Mouse (Mus musculus) hindbrain, embryonic 15.5 days (tissue): ENCODE measurements around the gene Fdps. TPM values are rescaled to one million over a fixed set of nuclear protein-coding genes. Genes with fewer than 3 reads are reported as not detected.

Source experiments
- ATAC-seq: fragments of 200-750 bp; cut with Nextera tagmentation; 2 replicates; pipeline ENCODE4 v1.8.0; 2017; ENCODE audit warnings: low read depth, moderate number of reproducible peaks, moderate TSS enrichment; ENCODE audit not compliant: low FRiP score
- H3K27ac ChIP-seq: fragments of 300-500 bp; sonication (generic); replicated peaks from 2 replicates; pipeline ENCODE4 v1.5.1; 2015; ENCODE audit warnings: mild to moderate bottlenecking, inconsistent platforms
- H3K27me3 ChIP-seq: fragments of 300-500 bp; sonication (generic); 2 replicates; pipeline ENCODE4 v1.6.1; 2015; ENCODE audit warnings: control low read depth, inconsistent platforms
- H3K36me3 ChIP-seq: fragments of 300-500 bp; sonication (generic); 2 replicates; pipeline ENCODE4 v1.6.1; 2015; ENCODE audit warnings: control low read depth, inconsistent platforms
- H3K4me1 ChIP-seq: fragments of 300-500 bp; sonication (generic); replicated peaks from 2 replicates; pipeline ENCODE4 v1.6.1; 2015; ENCODE audit warnings: control low read depth, inconsistent platforms
- H3K4me2 ChIP-seq: fragments of 300-500 bp; sonication (generic); 2 replicates; pipeline ENCODE4 v1.6.1; 2015; ENCODE audit warnings: moderate library complexity, mild to moderate bottlenecking, inconsistent platforms
- H3K4me3 ChIP-seq: fragments of 300-500 bp; sonication (generic); 2 replicates; pipeline ENCODE4 v1.5.1; 2015; ENCODE audit warnings: mild to moderate bottlenecking, inconsistent platforms
- H3K9ac ChIP-seq: fragments of 300-500 bp; sonication (generic); 2 replicates; pipeline ENCODE4 v1.6.1; 2015; ENCODE audit warnings: inconsistent platforms
- H3K9me3 ChIP-seq: fragments of 300-500 bp; sonication (generic); 2 replicates; pipeline ENCODE4 v1.6.1; 2016; ENCODE audit warnings: control low read depth, inconsistent platforms
- WGBS: fragments of 180-500 bp; shearing (Covaris S2); methylation state at CpG from one replicate; pipeline ENCODE4 v1.1.7; 2015; 5-methylcytosine and 5-hydroxymethylcytosine counted together
- polyA plus RNA-seq: library from polyadenylated mRNA; unstranded; fragments of >200 nt; fragmentation: Nextera tagmentation; extraction: Ambion mirVana; gene quantifications from 2 replicates; pipeline ENCODE4 v1.2.1, GENCODE M21; 2015

The Fdps gene
- polyA plus RNA-seq, 1 experiment from 2014 or later, result 465 TPM

DNA sequence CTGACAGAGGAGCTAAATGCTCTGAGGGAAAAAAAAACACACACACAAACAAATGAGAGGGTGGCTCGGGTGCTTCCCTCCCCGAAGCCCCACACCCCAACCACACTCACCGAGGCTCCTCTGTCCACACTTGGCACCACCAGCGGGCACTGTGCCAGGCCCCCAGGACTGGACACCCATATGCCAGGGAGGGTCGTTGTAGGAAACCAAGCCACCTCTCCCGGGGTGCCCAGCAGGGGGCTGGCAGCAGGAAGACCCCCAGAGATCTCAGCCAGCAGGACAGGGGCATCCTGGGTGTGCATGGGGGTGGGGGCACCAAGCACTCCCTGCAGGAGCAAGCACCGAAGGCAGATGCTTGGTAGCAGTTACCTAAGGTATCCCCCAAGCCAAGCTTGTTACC lies 948 bp downstream of the Fdps start, which contains the start of gene Gm43738:
TSS of gene Gm43738 (minus strand) at position 289 of the 400 bp plus-strand sequence.
- H3K27ac ChIP-seq, result peak within 1 kb of the TSS; percentile 77

DNA sequence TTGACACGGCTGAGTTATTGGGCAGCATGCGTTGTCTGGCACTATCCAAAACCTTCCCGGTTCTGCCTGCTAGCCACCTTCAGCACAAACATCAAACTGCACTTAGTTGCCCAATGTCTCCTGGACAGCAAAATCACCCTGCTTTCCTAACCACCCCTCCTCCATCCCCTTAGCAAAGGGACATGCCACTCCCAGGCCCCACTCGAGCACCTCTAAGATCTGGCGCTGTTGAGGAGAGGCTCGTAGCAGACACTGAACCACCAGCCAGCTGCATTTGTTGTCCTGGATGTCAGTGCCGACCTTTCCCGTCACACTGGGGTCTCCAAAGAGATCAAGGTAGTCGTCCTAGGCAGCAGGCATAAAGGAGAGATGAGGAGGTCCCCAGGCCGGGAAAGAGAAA lies 7.7 kb downstream of the Fdps start:
- Histone ChIP-seq H3K4me1 (peaks cover 45% of the 10 kb centered on the region), H3K4me3 (no peak overlapping the region), H3K27me3 (no peaks in the 10 kb centered on the region), H3K27ac (no peak overlapping the region), H3K4me2 (no peak overlapping the region), H3K36me3 (peaks cover 36% of the 10 kb centered on the region), H3K9ac (no peak overlapping the region), H3K9me3 (no peaks in the 10 kb centered on the region)
- WGBS, result 91% methylated on average over 10 of the region's 10 CpGs
- ATAC-seq, result no peak

More for the DNA sequence above, 948 bp downstream of the Fdps start, which contains the start of gene Gm43738:
- peaks cover 39% of the 10 kb centered on the region for H3K4me1 ChIP-seq
- ATAC-seq, result no peak
- H3K4me2 ChIP-seq, result peak within 1 kb of the TSS; percentile 91
- peaks cover 17% of the 10 kb centered on the region for H3K36me3 ChIP-seq
- no peaks in the 10 kb centered on the region for H3K9me3 ChIP-seq
- peak within 1 kb of the TSS; percentile 56 for H3K4me3 ChIP-seq
- WGBS, result 29% methylated on average over 7 of the region's 7 CpGs
- peak within 1 kb of the TSS; percentile 59 for H3K9ac ChIP-seq
- H3K27me3 ChIP-seq, result no peaks in the 10 kb centered on the region

- H3K4me3 ChIP-seq, result peak within 1 kb of the TSS; percentile 88
- H3K4me2 ChIP-seq, result peak within 1 kb of the TSS; percentile 76
- H3K27ac ChIP-seq, result peak within 1 kb of the TSS; percentile 81
- H3K27me3 ChIP-seq, result no peaks in the 10 kb centered on the region
- WGBS, result 1% methylated on average over 18 of the region's 18 CpGs
- H3K4me1 ChIP-seq, result peaks cover 44% of the 10 kb centered on the region
- peak; percentile 89 for ATAC-seq
- peaks cover 42% of the 10 kb centered on the region for H3K36me3 ChIP-seq
- H3K9ac ChIP-seq, result peak within 1 kb of the TSS; percentile 87
- no peaks in the 10 kb centered on the region for H3K9me3 ChIP-seq
These were observed 8.6 kb downstream of the Fdps start, which contains the start of gene Rusc1 for GRCm38 (mm10) chr3:89093175-89093574. TSS of gene Rusc1 (minus strand) at chr3:89093311.

GRCm38 (mm10) chr3:89092509-89093090 lies 9.2 kb downstream of the Fdps start:
- Histone ChIP-seq H3K4me3 (peak overlapping the region; percentile 88), H3K36me3 (peaks cover 42% of the 10 kb centered on the region), H3K27ac (peak overlapping the region; percentile 81), H3K4me1 (peaks cover 44% of the 10 kb centered on the region), H3K9me3 (no peaks in the 10 kb centered on the region), H3K9ac (peak overlapping the region; percentile 87), H3K27me3 (no peaks in the 10 kb centered on the region), H3K4me2 (peak overlapping the region; percentile 76)
- ATAC-seq, result peak; percentile 32
- WGBS, result 11% methylated on average over 11 of the region's 11 CpGs

- peak overlapping the region; percentile 88 for H3K4me3 ChIP-seq
- no peak for ATAC-seq
- H3K27ac ChIP-seq, result peak overlapping the region; percentile 81
- H3K9ac ChIP-seq, result peak overlapping the region; percentile 87
- no peaks in the 10 kb centered on the region for H3K9me3 ChIP-seq
- peak overlapping the region; percentile 76 for H3K4me2 ChIP-seq
- peaks cover 46% of the 10 kb centered on the region for H3K4me1 ChIP-seq
- WGBS, result 8% methylated on average over 20 of the region's 20 CpGs
- H3K27me3 ChIP-seq, result no peaks in the 10 kb centered on the region
- H3K36me3 ChIP-seq, result peaks cover 40% of the 10 kb centered on the region
These were observed 9.8 kb downstream of the Fdps start for GRCm38 (mm10) chr3:89091811-89092508.

DNA sequence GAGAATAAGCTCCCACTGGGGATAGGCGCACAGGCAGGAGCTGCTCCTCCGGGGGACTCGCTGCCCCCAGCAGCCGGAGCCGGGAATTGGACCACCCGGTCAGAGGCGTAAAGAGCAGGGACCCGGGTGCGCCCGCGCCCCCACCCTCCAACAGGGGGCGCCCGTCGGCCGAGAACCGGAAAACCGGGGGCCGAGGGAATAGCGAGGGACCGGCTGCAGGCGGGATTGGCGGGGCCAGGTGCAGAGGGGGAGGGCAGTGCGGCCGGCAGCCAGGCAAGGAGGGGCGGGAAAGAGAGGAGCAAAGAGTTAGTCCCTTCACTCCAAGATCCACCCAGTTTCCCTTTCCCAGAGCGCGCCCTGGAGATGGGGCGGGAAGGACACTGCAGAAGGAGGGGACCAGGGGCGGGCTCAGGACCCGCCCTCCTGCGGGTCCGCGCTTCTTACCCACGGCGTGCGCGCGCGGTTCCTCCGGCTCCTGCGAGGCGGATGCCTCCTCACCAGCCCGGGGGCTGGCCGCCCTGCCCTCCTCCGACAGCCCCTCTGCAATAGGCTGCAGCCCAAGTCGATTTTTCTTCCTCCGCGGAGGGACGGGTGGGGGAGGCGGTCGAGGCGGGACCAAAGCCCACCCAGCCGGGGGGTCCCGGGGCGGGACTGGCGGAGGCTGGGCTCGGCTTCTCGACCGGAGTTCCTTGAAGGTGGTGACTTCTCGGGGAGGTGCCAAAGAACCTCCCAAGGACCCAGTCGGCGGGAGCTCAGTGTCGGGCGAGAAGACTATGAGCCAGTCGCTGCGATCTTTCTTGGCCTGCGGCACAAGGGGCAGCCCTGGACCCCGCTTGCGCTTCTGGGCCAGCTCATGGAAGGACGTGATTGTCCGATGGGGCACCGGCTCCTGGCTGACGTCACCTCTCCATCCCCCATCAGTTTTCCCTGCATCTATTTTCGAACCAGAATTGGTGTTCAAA lies 10.8 kb downstream of the Fdps start:
- Histone ChIP-seq H3K27ac (peak overlapping the region; percentile 81), H3K36me3 (peaks cover 47% of the 10 kb centered on the region), H3K4me1 (peaks cover 46% of the 10 kb centered on the region), H3K4me2 (peak overlapping the region; percentile 76), H3K9ac (peak overlapping the region; percentile 87), H3K4me3 (peak overlapping the region; percentile 88), H3K9me3 (no peaks in the 10 kb centered on the region), H3K27me3 (no peaks in the 10 kb centered on the region)
- peak; percentile 40 for ATAC-seq
- under 1% methylated on average over 58 of the region's 74 CpGs for WGBS

GRCm38 (mm10) chr3:89089882-89090591 lies 11.7 kb downstream of the Fdps start:
- peak; percentile 77 for ATAC-seq
- H3K4me1 ChIP-seq, result peaks cover 46% of the 10 kb centered on the region
- under 1% methylated on average over 40 of the region's 40 CpGs for WGBS
- H3K36me3 ChIP-seq, result peaks cover 47% of the 10 kb centered on the region
- peak overlapping the region; percentile 81 for H3K27ac ChIP-seq
- H3K9me3 ChIP-seq, result no peaks in the 10 kb centered on the region
- peak overlapping the region; percentile 76 for H3K4me2 ChIP-seq
- H3K4me3 ChIP-seq, result peak overlapping the region; percentile 88
- H3K27me3 ChIP-seq, result no peaks in the 10 kb centered on the region
- peak overlapping the region; percentile 87 for H3K9ac ChIP-seq

DNA sequence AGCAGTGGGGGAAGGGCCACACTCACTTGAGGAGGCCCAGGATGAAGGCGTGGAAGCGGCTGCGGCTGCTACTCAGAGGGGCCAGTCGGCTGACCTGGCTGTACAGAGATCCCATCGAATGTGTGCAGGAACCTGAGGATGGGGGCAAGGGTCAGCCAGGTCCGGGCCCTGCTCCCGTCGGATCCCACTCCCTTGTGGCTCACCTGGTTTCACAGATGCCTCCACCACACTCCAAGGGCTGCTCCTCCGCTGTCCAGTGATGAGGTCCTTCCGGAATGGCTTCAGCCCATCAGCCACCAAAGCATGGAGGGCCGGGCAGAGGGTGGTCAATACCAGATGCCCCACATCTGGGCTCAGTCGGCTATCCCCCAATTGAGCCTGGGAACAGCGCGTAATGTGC lies 12.8 kb downstream of the Fdps start:
- no peaks in the 10 kb centered on the region for H3K9me3 ChIP-seq
- H3K4me2 ChIP-seq, result peak overlapping the region; percentile 76
- peak overlapping the region; percentile 34 for H3K9ac ChIP-seq
- ATAC-seq, result no peak
- peaks cover 47% of the 10 kb centered on the region for H3K36me3 ChIP-seq
- no peaks in the 10 kb centered on the region for H3K27me3 ChIP-seq
- H3K27ac ChIP-seq, result no peak overlapping the region
- 66% methylated on average over 14 of the region's 14 CpGs for WGBS
- H3K4me1 ChIP-seq, result peaks cover 46% of the 10 kb centered on the region
- peak overlapping the region; percentile 88 for H3K4me3 ChIP-seq

DNA sequence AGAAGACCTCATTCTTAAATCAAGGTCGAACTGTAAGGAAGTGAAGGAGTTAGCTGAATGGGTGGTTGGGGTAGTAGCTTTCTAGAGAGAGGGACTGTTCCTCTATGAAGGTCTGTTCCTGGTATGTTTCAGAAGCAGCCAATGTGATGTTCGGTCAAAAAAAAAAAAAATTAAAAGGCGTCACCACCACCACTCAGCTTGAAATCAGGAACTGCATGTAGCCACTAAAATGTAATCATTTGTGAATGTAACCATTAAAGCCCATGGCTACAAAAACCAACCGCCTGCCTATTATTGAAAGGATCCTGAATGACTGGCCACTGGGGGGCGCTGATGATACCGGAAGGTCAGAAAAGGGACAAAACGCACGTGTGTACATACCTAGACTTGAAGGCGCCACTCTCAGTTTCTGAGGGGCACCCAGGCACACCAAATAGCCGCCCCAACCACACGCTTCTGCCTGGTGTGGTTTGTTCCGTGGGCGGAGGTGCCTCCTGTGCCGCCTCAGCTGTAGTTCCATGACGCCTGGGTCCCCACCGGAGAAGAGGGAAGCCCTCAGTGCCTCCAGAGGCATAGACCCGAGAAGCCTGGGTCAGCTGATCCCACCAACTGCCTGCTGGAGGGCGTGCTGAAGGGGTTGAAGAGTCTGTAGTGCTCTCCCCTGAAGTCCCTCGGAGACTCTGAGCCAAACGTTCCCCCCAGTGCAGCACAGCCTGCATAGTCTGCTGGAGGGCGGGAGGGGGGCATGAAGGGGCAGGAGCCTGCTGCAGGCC lies 14.2 kb downstream of the Fdps start:
- 33% methylated on average over 21 of the region's 21 CpGs for WGBS
- Histone ChIP-seq H3K4me2 (peak overlapping the region; percentile 25; the same call in 1 of the 2 replicates), H3K36me3 (peaks cover 49% of the 10 kb centered on the region), H3K4me1 (peaks cover 39% of the 10 kb centered on the region), H3K9ac (no peak overlapping the region), H3K9me3 (no peaks in the 10 kb centered on the region), H3K4me3 (no peak overlapping the region), H3K27ac (no peak overlapping the region), H3K27me3 (no peaks in the 10 kb centered on the region)
- ATAC-seq, result no peak

- peaks cover 18% of the 10 kb centered on the region for H3K4me1 ChIP-seq
- H3K4me2 ChIP-seq, result no peak overlapping the region
- no peaks in the 10 kb centered on the region for H3K27me3 ChIP-seq
- H3K36me3 ChIP-seq, result peaks cover 57% of the 10 kb centered on the region
- ATAC-seq, result no peak
- H3K27ac ChIP-seq, result no peak overlapping the region
- WGBS, result 86% methylated on average over 12 of the region's 12 CpGs
- no peak overlapping the region for H3K9ac ChIP-seq
- H3K9me3 ChIP-seq, result no peaks in the 10 kb centered on the region
- H3K4me3 ChIP-seq, result no peak overlapping the region
These were observed 17.0 kb downstream of the Fdps start for GRCm38 (mm10) chr3:89084654-89085190.
